Mouse (Mus musculus) right cerebral cortex, adult 2 months (tissue): ENCODE measurements around the gene Cldn11.

Experiments
- DNase-seq, 2 experiments: peaks; one replicate each; pipeline ENCODE4 v3.0.0; 2021 to 2022; ENCODE audit warnings: low spot score in 2 of 2

Gene Cldn11

DNA sequence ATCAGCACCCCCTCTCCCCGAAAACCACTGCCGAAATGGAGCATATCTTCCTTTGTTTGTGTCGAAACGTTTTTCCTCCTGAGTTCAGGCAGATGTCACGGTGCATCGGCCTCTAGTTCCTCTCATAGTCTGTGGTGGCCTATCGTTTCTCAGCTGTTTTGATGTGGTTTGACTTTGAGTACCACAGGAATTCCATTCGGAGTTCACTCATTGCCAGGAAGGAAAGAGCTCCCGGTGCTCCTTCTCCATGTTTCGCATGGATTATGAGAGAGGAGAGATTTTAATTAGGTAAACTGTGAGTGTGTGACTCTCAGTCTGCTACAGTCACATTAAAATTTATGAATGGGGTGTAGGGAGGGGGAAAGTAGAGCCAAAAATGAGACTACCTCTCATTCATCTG, 10.3 kb downstream of the Cldn11 start:
- no peak for DNase-seq

- no peak for DNase-seq
Observed at GRCm38 (mm10) chr3:31161336-31161735, 11.6 kb downstream of the Cldn11 start.

DNA sequence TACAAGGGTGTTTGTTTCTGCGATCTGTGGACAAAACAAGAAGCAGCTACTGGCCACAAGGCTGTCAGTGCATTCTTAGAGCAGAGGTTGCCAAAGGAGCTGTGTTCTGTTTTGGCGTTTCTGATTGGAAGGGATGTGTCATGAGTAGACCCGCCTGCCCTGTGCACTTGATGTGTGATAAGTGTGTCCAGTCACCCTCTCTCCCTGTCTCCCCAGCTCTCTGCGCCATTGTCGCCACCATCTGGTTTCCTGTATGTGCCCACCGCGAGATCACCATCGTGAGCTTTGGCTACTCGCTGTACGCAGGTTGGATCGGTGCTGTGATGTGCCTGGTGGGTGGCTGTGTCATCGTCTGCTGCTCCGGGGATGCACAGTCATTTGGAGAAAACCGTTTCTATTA, 13.1 kb downstream of the Cldn11 start:
- DNase-seq = no peak

DNA sequence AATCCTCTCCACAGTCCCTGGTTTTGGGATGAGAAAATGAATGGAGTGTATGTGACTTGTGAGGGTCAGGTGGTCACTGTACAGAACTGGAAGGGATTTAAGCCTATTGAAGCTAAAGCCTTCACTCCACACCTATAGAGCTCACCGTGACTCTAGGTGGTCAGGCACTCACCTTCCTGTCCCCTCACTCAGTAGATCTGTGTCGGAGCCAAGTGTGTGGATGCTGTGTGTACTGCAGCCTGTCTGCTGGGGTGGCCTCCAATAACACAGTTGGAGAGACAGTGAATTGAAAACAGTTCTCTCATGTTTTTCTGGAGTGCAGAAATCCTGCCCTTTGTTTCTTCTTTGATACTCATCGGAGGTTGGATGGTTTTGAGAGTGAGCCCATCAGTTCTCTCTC, 16.1 kb downstream of the Cldn11 start:
- DNase-seq = no peak

GRCm38 (mm10) chr3:31166365-31166871, 16.7 kb downstream of the Cldn11 start:
- DNase-seq = no peak

- no peak for DNase-seq
Observed at GRCm38 (mm10) chr3:31190342-31190741, 40.6 kb downstream of the Cldn11 start.

- DNase-seq = no peak
Observed at GRCm38 (mm10) chr3:31191402-31191801, 41.7 kb downstream of the Cldn11 start.

- DNase-seq = no peak
Observed at GRCm38 (mm10) chr3:31199162-31199877, 49.6 kb downstream of the Cldn11 start.

DNA sequence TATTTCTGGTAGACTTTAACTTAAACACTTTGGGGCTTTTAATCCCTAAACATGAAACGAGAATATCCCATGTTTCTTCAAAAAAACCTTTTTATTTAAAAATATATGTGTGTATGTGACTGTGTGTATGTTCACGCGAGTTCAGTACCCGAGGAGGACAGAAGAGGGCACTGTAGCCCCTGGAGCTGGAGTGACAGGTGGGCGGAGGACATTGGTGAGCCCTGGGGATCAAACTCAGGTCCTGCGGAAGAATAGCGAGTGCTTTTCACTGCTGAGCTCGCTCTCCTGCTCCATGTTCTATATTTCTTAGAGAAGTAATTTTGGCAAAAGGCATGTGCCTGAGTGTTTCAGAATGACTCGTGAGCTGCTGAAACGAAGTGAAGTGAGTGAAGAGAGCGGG, 54.2 kb downstream of the Cldn11 start:
- DNase-seq = no peak

DNA sequence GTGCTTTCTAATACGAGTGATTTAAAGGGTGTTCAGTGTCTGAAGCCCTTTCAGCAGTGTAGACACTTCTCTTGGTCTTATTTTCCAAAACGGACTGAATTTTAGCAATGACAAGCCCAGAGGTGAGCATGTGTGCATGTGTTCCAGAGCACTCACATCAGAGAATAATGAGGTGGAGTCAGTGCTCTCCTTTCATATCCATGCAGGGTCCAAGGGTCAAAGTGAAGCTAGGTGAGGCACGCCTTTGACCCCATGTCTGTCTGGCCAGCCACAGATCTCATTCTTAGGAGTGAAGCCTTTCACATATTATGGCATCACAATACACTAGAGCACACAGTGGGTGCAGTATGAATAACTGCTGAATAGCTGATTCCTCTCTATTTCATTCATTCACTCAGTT, 55.4 kb downstream of the Cldn11 start:
- no peak for DNase-seq

DNA sequence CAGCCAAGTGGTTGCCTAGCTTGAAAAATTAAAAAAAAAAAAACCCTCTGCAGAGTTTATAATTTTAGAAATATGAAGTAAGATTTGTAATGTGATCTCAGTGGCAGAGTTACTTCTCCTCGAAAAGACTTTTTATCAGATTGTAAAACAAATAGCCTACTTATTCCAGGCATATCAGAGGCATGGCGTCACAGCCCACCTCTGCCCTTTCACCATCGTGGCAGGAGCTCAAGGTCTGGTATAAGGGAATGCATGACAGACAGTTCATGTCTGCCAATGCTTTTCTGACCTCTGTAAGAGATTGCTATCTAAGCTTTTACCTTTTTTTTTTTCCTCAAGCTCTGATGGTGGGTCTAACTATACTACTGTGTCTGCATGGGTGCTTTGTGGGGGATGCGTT, 58.3 kb downstream of the Cldn11 start:
- DNase-seq = no peak

DNA sequence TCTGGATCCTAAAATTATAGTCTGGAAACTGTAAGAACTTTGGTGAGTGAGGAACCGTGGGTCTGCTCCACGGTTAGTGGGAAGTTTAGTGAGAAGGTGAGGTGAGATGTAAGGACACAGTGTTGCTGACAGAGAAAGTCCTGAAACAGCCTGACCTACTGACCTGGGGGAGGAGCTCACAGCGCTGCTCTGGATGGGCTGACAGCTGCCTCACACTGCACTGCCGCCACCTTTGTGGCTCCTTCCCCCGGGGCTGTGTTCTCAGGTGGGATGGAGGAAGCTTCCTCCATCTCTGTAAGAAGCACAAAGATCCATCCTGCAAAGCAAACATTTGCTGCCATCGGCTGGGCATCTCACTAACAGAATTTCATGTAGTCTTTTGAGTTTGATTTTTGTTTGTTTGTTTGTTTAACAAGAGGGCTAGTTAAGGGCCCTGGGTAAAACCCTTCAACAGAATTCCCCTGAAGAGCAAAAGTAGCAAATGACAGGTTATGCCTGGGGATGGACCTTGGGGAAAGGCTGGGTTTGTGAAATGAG, 58.8 kb downstream of the Cldn11 start:
- DNase-seq = no peak

- no peak for DNase-seq
Observed at GRCm38 (mm10) chr3:31209001-31209400, 59.3 kb downstream of the Cldn11 start.

- DNase-seq = no peak
Observed at GRCm38 (mm10) chr3:31212205-31213038, 62.7 kb downstream of the Cldn11 start.

- no peak for DNase-seq
Observed at GRCm38 (mm10) chr3:31213802-31214201, 64.1 kb downstream of the Cldn11 start.
